Mouse (Mus musculus): ENCODE results near the gene Mmp14.

Gene Mmp14

GRCm38 (mm10) chr14:54431334-54432077, at the start of gene Mmp14:
Mmp14 (plus strand) TSS chr14:54431612.
- DNase-seq, result peak; percentile 61 to 68

DNA sequence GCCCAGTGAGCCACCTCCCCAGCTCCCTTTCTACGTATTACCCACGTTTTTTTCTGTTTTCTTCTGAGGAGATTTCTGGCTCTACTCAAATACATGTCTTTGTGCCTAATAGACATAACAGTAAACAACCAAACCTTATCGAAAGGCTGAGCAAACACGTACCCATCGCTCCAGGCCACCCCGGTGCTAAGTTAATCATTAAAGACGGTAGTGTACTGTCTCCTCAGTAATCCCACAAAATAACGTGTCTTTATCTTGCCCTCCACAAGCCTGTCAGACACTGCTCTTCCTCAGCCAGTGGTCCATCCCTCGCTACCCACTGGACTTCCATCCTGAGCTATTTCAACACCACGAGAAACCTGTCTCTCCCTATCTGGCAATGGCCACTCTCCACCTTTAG, 49.6 kb upstream of the Mmp14 start:
- DNase-seq, result peak; percentile 51 to 72

- DNase-seq, result no peak
Observed at GRCm38 (mm10) chr14:54382641-54383040, 48.8 kb upstream of the Mmp14 start.

GRCm38 (mm10) chr14:54383355-54383771, 48.0 kb upstream of the Mmp14 start:
- peak; percentile 61 to 69 for DNase-seq

GRCm38 (mm10) chr14:54384396-54384795, 47.0 kb upstream of the Mmp14 start:
- DNase-seq, result no peak

- peak; percentile 74 to 81 for DNase-seq
Observed at GRCm38 (mm10) chr14:54385968-54386618, 45.3 kb upstream of the Mmp14 start.

DNA sequence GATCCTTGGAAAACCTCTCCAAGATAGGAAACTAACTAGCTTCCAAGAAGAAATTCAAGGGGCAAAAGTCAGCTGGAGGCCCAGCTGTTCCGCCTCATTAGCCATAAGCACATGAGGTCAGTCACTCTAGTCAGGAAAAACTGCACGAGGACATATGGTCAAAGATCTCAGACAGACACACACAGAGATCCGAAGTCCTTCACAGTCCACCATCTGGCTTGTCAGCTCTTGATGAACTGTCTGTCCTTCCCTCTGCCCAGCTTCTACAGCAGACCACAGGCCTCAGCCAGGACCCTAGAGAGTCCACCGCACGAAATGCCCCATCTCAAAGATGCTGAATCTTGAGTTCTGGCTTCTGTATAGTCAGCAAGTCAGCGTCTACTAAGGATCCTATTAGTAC, 43.9 kb upstream of the Mmp14 start:
- peak; percentile 79 to 90 for DNase-seq

DNA sequence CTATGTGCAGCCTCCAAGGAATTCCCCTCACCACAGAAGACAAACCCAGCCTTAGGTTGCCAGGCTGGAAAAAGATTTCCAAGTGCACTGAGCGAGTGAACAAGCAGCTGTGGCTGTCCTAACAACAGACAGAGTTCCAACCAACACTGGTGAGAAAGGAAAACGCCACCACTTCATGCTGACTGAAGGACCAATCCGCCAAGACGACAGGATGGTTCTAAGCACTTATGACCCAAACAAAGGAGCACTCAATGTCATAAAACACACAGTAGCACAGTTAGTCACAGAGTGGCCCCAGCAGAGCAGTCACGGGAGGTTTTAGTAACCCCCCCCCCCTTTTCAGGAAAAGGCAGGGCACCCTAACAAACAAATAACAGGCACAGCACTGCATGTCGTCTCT, 40.6 kb upstream of the Mmp14 start:
- DNase-seq, result no peak

DNA sequence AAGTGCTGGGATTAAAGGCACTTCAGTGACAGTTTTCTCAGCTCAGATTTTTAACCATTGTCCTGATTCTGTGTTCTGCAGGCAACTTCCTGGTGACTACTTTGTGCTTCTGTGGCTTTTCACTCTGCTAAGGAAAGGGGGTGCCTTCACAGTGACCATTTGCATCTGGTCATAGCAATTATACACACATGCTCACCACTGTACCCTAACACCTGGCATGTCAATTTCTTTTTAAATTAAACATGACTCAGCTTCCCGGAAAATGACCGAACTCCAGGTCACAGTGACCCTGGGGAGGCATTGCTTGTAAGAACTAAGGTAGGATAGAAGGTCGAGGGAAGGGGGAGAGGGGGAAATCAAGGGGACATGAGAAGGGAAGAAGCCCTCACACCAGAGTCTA, 37.6 kb upstream of the Mmp14 start:
- no peak for DNase-seq

- no peak for DNase-seq
Observed at GRCm38 (mm10) chr14:54394309-54394708, 37.1 kb upstream of the Mmp14 start.

DNA sequence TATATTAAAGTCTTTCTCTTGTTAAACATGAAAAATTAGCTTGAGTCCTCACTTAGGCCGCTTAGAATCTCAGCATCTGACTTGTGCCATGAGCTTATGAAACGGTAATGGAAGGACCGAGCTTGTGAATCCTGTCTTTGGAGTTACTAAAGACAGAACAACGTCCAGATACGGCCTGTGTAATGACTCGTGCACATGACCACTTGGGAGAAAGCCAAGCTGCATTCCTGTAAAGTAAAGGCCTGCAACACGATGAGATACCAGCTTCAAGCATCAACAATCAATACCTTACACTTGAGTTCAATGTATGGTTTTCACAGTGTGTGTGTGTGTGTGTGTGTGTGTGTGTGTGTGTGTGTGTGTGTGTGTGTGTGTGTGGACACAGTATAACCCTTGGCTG, 34.7 kb upstream of the Mmp14 start:
- DNase-seq, result peak in 1 of 2 experiments; percentile 54

GRCm38 (mm10) chr14:54397872-54398527, 33.4 kb upstream of the Mmp14 start:
- DNase-seq, result no peak

GRCm38 (mm10) chr14:54398528-54398916, 32.9 kb upstream of the Mmp14 start:
- no peak for DNase-seq

- DNase-seq, result peak; percentile 76 to 78
Observed at GRCm38 (mm10) chr14:54398921-54399382, 32.5 kb upstream of the Mmp14 start.

- DNase-seq, result no peak
Observed at GRCm38 (mm10) chr14:54401723-54402122, 29.7 kb upstream of the Mmp14 start.

GRCm38 (mm10) chr14:54408336-54409056, 22.9 kb upstream of the Mmp14 start:
- DNase-seq, result peak in 1 of 2 experiments; percentile 68

- DNase-seq, result no peak
Observed at GRCm38 (mm10) chr14:54409057-54409645, 22.3 kb upstream of the Mmp14 start.

DNA sequence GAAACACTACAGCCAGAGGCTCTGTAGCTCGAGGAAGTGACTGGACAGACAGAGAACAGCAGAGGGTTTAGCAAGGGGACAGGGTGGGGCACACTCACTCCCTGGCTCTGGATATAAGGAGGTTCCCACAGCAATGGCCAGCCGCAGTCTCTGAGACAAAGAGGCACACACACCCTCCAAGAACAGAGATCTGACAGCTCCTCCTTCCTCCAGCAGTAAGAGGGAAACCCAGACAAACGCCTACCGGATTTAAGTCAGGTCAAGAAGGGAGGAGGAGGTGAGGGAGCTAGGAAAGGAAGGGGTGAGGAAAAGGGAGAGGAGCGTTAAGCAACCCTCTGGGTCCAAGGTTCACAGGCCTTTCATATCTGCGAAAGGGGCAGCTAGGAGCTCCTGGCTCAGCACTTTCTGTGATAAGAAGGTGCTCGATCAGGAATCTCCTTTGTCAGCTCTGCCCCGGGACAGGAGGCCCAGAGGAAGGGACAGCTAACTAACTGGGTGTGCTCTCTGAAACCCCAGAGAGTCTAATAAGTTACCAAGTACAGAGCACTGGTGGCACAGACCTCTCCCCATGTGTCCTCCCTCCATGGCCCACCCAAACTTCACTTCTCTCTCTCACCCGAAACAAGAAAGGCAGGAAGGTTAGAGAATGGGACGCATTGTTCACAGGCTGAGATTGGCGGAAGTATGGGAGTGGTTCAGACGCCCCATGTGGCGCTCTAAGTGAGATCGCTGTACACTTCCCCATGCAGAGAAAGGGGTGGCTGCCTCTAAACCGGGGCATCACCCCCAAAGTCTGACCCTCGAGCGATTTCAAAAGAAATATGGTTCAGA, 21.2 kb upstream of the Mmp14 start:
- peak; percentile 72 to 82 for DNase-seq

DNA sequence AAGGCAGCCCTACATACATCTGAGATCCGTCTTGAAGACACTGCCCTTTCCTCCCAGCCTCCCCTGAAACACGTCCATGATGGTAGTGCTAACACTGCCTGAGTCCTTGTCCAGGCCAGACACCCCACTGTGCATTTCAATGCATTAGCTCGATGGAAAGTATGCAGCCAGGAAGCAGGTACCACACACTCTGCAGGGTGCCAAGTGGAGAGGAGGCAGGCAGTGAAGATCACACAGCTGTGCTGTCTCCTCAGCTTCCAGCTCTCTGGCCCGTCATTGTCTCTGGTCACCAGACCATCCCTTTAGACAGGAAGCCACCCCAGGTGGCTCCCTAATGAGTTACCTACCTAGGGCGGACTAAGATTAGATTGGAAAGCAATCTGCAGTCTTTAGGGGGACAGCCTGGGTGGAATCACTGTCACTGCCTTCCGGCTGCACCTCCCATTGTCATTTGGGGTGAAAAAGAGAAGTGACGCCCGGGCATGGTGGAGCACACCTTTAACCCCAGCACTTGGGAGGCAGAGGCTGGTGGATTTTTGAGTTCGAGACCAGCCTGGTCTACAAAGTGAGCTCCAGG, 19.3 kb upstream of the Mmp14 start:
- DNase-seq, result no peak

GRCm38 (mm10) chr14:54412629-54413170, 18.7 kb upstream of the Mmp14 start:
- peak; percentile 75 to 82 for DNase-seq
